Mouse (Mus musculus) C2C12 (cell line): ENCODE measurements at regions not wholly inside any gene's neighbourhood (a gene's known extent, or its start where the extent isn't known, plus 50 kb on each side); places are given as distances from the start of the nearest gene placed in this dataset.
A peak's percentile ranks its signal among the peaks of the same experiment; 100 is the strongest.

Experiments
- H3K27me3 ChIP-seq: one replicate; pipeline ENCODE4 v1.6.1; 2011; ENCODE audit not compliant: control insufficient read depth, insufficient read depth, insufficient read length
- H3K36me3 ChIP-seq: one replicate; pipeline ENCODE4 v1.6.1; 2011; ENCODE audit not compliant: control insufficient read depth, insufficient read depth
- H3K4me3 ChIP-seq: one replicate; pipeline ENCODE4 v1.5.1; 2011; ENCODE audit warnings: mild to moderate bottlenecking, control low read depth; ENCODE audit not compliant: poor library complexity, insufficient read depth, severe bottlenecking
- H3K79me2 ChIP-seq: one replicate; pipeline ENCODE4 v1.6.1; 2011; ENCODE audit not compliant: control insufficient read depth, insufficient read depth
- H3K79me3 ChIP-seq: one replicate; pipeline ENCODE4 v1.6.1; 2011; ENCODE audit warnings: low read depth, control low read depth
- H3ac ChIP-seq: one replicate; pipeline ENCODE3; 2011; ENCODE audit warnings: low read depth; ENCODE audit not compliant: control insufficient read depth, insufficient read length
- CEBPB ChIP-seq: IDR thresholded peaks from one replicate; pipeline ENCODE4 v1.6.1; 2011; ENCODE audit warnings: low read depth, mild to moderate bottlenecking, control low read depth, moderate library complexity
- CTCF ChIP-seq: IDR thresholded peaks from one replicate; pipeline ENCODE4 v1.5.1; 2011; ENCODE audit not compliant: control insufficient read depth, insufficient read depth, insufficient read length
- FOSL1 ChIP-seq: IDR thresholded peaks from one replicate; pipeline ENCODE4 v1.8.0; 2011; ENCODE audit warnings: mild to moderate bottlenecking, low read length; ENCODE audit not compliant: poor library complexity, insufficient read depth, severe bottlenecking
- MAX ChIP-seq: IDR thresholded peaks from one replicate; pipeline ENCODE4 v1.6.1; 2011; ENCODE audit warnings: mild to moderate bottlenecking, control low read depth
- MYOD1 ChIP-seq: IDR thresholded peaks from one replicate; pipeline ENCODE4 v1.6.1; 2011; ENCODE audit warnings: low read depth; ENCODE audit not compliant: control insufficient read depth, insufficient read length
- MYOG ChIP-seq: IDR thresholded peaks from one replicate; pipeline ENCODE4 v1.6.1; 2011; ENCODE audit not compliant: control insufficient read depth, insufficient read length; ENCODE audit errors: extremely low read depth
- USF1 ChIP-seq: IDR thresholded peaks from one replicate; pipeline ENCODE4 v1.6.1; 2011; ENCODE audit warnings: low read depth, mild to moderate bottlenecking, control low read depth, moderate library complexity

GRCm38 (mm10) chr5:74897133-74897532, 147.4 kb downstream of the Chic2 start:
- no peaks in the 10 kb centered on the region for H3K79me3 ChIP-seq
- no peaks in the 10 kb centered on the region for H3K36me3 ChIP-seq
- H3K4me3 ChIP-seq: no peak overlapping the region
- H3ac ChIP-seq: no peak overlapping the region
- no peaks in the 10 kb centered on the region for H3K27me3 ChIP-seq
- TF ChIP-seq USF1 (no peak), CTCF (no peak), MAX (no peak), MYOD1 (no peak), FOSL1 (no peak), MYOG (no peak), CEBPB (peak; percentile 43)
- H3K79me2 ChIP-seq: no peaks in the 10 kb centered on the region

GRCm38 (mm10) chr5:74893276-74893675, 151.3 kb downstream of the Chic2 start:
- Histone ChIP-seq H3K79me3 (no peaks in the 10 kb centered on the region), H3K79me2 (no peaks in the 10 kb centered on the region), H3K36me3 (no peaks in the 10 kb centered on the region), H3K4me3 (no peak overlapping the region), H3K27me3 (no peaks in the 10 kb centered on the region), H3ac (no peak overlapping the region)
- TF ChIP-seq USF1 (no peak), MYOD1 (no peak), MAX (no peak), CEBPB (no peak), CTCF (no peak), MYOG (no peak), FOSL1 (no peak)

- Histone ChIP-seq H3K27me3 (no peaks in the 10 kb centered on the region), H3K36me3 (no peaks in the 10 kb centered on the region), H3K79me2 (no peaks in the 10 kb centered on the region), H3K79me3 (no peaks in the 10 kb centered on the region), H3K4me3 (no peak overlapping the region), H3ac (no peak overlapping the region)
- TF ChIP-seq FOSL1 (no peak), USF1 (no peak), MAX (no peak), CEBPB (no peak), CTCF (no peak), MYOD1 (no peak), MYOG (no peak)
Observed at GRCm38 (mm10) chr5:74891541-74891940, 153.0 kb downstream of the Chic2 start.

- Histone ChIP-seq H3ac (no peak overlapping the region), H3K79me3 (no peaks in the 10 kb centered on the region), H3K4me3 (no peak overlapping the region), H3K36me3 (no peaks in the 10 kb centered on the region), H3K27me3 (no peaks in the 10 kb centered on the region), H3K79me2 (no peaks in the 10 kb centered on the region)
- TF ChIP-seq CEBPB (no peak), CTCF (no peak), MYOG (no peak)
Observed at GRCm38 (mm10) chr5:74888934-74889333, 155.6 kb downstream of the Chic2 start.

- H3K79me3 ChIP-seq: no peaks in the 10 kb centered on the region
- H3ac ChIP-seq: no peak overlapping the region
- TF ChIP-seq CEBPB (no peak), CTCF (no peak)
- no peaks in the 10 kb centered on the region for H3K36me3 ChIP-seq
- no peak overlapping the region for H3K4me3 ChIP-seq
- H3K79me2 ChIP-seq: no peaks in the 10 kb centered on the region
- no peaks in the 10 kb centered on the region for H3K27me3 ChIP-seq
Observed at GRCm38 (mm10) chr5:74885958-74886357, 158.6 kb downstream of the Chic2 start.

- no peaks in the 10 kb centered on the region for H3K27me3 ChIP-seq
- no peak overlapping the region for H3K4me3 ChIP-seq
- no peaks in the 10 kb centered on the region for H3K79me2 ChIP-seq
- no peak for TF ChIP-seq CEBPB
- TF ChIP-seq MYOD1: no peak
- TF ChIP-seq CTCF: no peak
- TF ChIP-seq FOSL1: no peak
- TF ChIP-seq MAX: no peak
- TF ChIP-seq USF1: no peak
- TF ChIP-seq MYOG: no peak
- no peak overlapping the region for H3ac ChIP-seq
- H3K79me3 ChIP-seq: no peaks in the 10 kb centered on the region
- no peaks in the 10 kb centered on the region for H3K36me3 ChIP-seq
Observed at GRCm38 (mm10) chr5:74882563-74882962, 162.0 kb downstream of the Chic2 start.
